Mouse (Mus musculus) granulocyte monocyte progenitor cell, adult 5-6 weeks (primary cell): ENCODE data around the gene Zbtb7a. TPM values are rescaled to one million over a fixed set of nuclear protein-coding genes. Genes with fewer than 3 reads are reported as not detected.

Source experiments
- ATAC-seq: replicated peaks from 2 replicates; pipeline ENCODE4 v1.8.0; 2016; ENCODE audit warnings: mild to moderate bottlenecking, moderate TSS enrichment, inconsistent platforms; ENCODE audit not compliant: poor library complexity, severe bottlenecking
- total RNA-seq, 2 experiments: library from RNA; stranded (forward) in 1 of 2; stranded (reverse) in 1 of 2; fragments of 200-712, 200-1000 nt in 1 of 2; fragments of >200 nt in 1 of 2; fragmentation: Nextera tagmentation in 1 of 2; gene quantifications; 2 replicates each; pipeline ENCODE4 v1.2.3; 2014 to 2017

The Zbtb7a gene
- total RNA-seq, 2 experiments from 2014 or later: 8.0 to 16.1 TPM

DNA sequence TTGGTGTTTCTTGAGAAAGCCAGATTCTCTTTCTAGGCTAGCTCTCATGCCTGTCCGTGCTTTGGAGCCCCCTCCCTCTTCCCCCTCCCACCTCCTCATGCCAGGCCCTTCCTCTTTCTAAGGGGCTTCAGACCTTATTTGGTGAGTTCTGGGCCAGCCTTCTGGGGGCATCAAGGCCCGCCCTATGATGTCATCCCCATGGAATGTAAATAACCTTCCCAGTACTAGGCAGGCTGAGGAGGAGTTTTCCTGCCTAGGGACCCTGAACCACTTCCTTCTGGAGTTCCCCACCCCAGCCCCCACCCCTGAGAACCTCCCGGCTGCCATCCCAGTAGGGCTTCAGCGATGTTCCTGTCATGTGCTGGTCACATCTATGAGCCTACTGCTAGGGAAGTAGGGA is 49.7 kb downstream of the Zbtb7a start:
- no peak for ATAC-seq

DNA sequence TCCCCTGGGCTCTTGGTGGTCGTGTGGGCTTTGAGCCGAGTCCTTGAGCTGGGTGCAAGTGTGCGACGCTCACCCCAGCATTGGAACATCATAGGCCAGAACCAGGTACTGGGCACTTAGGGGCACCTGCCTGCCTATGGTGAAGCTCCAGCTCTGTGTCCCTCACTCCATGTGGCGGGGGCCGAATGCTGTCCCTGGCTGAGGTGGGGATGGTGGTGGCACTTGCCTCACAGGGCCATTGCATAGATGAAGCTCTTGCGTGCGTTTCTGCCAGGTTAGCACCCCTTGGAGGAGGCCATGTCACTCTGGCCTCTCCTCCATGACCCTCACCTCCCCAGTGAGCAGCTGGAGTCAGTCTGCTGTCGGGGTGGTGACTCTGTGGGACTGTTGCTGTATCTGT is 52.1 kb downstream of the Zbtb7a start:
- ATAC-seq: no peak

DNA sequence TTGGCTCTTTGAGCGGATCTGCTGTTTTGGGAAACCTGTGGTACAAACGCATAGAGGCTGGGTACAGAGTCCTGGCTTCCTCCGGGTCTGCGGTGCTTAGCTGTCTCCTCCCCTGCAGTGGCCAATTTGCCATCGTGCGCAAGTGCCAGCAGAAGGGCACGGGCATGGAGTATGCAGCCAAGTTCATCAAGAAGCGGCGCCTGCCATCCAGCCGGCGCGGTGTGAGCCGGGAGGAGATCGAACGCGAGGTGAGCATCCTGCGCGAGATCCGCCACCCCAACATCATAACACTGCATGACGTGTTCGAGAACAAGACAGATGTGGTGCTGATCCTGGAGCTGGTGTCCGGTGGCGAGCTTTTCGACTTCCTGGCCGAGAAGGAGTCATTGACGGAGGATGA is 54.8 kb downstream of the Zbtb7a start:
- no peak for ATAC-seq

DNA sequence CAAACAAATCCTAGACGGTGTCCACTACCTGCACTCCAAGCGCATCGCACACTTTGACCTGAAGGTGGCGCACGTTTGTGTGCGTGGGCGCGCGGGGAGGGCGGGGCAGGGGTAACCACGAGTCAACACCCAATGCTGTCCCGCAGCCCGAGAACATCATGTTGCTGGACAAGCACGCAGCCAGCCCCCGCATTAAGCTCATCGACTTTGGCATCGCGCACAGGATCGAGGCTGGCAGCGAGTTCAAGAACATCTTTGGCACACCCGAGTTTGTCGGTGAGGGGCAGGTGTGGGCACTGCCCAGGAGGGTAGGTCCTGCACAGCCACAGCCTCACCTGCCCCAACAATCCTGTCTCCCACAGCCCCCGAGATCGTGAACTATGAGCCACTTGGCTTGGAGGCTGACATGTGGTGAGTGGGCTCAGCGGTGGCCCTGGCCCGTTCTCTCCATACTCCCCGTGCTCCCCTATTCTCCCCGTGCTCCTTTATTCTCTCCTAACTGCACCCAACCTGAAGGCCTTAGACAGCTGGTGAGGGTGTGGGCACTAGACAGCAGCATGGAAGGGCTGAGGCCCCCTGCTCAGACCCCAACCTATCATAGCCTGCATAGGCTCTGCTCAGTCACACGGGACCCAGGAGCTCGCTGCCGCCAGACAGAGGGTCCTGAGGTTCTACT is 55.4 kb downstream of the Zbtb7a start:
- ATAC-seq: 0 out of 2 replicates have a peak, but pooled peaks have one; percentile 5

DNA sequence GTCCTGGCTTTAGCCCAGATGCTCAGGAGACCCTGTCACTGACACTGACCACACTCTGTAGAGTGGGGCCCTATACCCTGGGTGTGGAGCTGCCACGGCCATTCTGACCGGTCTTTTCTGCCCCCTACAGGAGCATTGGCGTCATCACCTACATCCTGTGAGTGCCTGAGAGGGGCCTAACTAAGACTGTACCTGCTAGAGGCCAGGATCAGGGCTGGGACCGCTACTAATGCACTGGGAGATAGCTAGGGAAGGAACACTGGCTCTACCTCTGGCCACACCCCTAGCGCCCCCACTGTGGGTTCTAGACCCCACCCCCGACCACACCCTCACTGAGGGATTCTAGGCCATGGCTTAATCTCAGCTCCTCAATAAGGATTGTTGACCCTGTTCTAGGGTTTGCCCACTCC is 55.9 kb downstream of the Zbtb7a start:
- ATAC-seq: peak; percentile 6; the same call in 1 of the 2 replicates

DNA sequence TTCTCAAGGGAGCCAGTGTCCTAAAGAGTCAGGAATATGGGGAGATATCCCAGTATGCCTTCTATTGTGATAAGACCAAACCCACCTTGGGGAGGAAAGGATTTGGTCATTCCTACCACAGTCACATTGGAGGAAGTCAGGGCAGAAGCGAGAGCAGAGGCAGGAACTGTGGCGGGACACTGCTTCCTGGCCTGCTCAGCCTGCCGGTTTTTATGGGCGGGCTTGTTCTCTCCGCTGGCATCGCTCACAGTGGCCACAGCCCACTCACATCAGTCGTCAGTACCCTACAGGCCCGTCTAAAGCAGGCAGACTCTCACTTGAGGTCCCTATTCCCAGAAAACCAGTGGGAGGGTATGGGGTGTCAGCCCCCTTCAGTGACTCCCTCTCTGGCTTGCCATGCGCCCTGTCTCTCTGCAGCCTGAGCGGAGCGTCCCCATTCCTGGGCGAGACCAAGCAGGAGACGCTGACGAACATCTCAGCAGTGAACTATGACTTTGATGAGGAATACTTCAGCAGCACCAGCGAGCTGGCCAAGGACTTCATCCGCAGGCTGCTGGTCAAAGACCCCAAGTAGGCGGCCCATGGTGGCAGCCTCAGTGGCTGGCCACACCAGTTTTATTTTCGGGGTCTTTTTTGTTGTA is 56.4 kb downstream of the Zbtb7a start:
- peak; percentile 55 for ATAC-seq

DNA sequence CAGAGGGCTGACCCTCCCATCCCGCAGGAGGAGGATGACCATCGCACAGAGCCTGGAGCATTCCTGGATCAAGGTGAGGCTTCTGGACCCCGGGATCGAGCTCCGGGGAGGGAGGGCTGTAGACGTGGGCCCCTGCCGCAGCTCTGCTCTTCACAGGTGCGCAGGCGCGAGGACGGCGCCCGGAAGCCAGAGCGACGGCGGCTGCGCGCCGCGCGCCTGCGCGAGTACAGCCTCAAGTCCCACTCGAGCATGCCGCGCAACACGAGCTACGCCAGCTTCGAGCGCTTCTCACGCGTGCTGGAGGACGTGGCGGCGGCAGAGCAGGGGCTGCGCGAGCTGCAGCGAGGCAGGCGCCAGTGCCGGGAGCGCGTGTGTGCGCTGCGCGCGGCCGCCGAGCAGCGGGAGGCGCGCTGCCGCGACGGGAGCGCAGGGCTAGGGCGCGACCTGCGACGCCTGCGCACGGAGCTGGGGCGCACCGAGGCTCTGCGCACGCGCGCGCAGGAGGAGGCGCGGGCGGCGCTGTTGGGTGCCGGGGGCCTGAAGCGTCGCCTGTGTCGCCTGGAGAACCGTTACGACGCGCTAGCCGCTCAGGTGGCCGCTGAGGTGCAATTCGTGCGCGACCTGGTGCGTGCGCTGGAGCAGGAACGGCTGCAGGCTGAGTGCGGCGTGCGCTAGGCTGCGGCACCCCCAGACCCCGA is 57.4 kb downstream of the Zbtb7a start:
- peak; percentile 38 for ATAC-seq

DNA sequence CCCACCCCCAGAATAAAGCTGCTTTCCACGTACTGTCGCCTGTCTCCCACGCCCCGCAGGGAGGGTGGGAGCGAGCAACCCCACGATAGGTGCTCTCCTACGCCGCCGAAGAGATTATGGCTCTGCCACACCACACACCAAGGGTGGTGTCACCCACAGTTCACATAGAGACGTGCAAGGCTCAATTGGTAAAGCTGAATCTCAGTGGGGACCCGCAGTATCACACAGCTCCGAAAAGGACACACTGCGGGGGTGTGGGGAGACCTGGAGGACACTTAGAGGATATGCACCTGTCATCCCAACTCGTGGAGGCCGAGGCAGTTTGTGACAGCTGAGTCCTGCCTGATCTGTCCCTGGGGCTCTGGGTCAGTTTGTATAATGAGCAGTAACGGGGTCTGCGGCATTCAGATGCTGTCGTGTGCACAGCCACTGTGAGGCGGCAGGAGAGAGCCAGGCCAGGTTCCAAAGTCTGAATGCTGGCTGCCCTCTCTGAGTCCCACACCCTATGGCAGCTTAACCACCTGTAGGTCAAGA is 58.0 kb downstream of the Zbtb7a start:
- no peak for ATAC-seq

DNA sequence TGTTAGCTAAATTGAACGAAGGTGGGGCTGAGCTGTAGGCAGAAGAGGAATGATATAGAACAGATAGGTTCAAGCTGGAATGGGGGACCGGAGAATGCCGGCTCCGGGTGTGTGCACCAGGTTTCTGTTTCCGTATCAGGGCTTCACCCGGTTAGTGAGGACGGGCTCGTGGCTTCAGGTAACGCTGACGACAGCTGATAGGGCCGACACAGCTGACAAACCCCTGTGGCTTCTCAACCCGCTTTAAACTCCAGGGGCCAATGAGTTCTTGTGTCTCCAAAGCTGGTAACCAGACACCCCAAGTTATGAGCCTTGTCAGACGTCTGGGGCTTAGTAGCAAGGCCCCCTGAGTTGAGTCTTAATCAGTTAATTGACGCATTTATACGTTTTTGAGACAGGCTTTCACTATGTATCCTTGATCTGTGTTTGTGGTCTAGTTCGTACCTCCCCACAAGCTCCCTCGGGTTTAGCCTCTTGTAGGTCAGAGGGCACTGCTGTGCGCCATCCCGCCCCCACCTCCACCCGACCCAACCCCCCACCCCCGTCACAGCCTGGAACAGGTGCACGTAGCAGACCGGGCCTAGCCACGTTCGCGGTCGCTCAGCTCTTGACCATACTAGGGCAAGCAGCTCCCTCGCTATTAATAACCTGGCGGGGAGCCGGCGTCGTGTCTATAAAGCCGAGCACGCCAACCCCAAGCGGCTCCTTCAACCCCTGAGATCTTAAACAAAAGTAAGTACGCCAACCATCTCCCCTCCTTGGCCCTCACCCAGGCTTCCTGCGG is 59.2 kb downstream of the Zbtb7a start:
- ATAC-seq: no peak

DNA sequence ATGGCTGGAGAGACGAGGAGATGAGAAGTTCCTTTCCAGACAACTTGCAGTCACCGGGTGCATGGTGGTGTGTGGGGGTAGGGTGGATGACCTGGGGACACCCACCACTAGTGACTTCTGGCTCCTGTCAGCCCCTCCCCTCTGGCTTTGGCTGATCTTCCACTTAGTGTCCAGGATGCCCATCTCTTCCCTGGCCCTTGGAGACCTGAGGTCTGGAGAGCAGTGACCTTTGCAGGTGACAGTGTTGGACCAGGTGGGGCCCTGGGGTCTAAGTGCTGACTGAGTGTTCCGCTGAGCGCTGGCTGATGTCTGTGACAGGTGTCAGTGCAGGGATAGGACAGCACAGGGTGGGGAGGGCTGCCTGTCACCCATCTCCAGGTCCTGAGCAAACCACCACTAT is 60.3 kb downstream of the Zbtb7a start:
- ATAC-seq: no peak

DNA sequence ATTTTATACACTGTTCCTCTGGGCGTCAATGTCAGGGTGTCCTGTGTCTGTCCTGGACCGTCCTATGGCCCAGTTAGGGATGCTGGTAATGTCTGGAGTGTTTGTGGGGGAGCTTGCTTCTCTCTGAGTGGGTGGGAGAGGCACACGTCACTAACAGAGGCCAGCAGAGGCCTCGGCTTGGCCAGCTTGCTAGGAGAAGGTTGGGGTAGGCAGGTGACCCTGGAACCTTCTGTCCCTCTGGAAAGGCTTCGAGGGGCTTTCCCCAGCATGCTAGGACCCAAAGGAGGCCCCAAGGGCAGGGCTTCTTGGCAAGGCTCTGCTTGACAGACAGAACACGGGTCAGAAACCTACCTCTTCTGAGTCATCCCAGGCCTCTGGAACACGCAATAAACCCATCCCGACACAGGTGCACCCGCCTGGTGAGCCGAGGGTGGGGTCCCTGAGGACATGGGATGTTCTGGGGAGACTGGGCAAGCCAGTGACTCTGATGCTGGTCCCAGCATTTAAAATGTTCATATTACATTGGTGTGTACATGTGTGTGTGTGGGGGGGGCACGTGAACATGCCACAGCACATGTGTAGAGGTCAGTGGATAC is 61.5 kb downstream of the Zbtb7a start:
- ATAC-seq: no peak

DNA sequence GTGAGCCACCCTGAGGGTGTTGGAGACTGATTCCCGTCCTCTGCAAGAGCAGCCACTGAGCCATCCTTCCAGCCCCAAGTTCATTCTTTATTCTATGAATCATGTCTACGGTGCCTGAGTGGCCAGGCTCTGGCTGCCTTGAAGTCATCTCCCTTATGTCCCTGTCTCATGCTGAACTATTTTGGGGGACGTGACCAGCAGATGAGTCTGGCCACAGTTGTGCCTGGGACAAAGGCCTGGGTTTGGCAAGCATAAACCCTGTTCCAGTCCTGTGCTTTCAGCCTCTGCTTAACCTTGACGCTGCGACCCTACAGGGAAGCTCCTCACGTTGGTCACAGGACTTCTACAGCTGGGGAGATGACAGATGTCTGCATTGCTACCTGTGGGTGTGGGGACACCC is 62.3 kb downstream of the Zbtb7a start:
- no peak for ATAC-seq

DNA sequence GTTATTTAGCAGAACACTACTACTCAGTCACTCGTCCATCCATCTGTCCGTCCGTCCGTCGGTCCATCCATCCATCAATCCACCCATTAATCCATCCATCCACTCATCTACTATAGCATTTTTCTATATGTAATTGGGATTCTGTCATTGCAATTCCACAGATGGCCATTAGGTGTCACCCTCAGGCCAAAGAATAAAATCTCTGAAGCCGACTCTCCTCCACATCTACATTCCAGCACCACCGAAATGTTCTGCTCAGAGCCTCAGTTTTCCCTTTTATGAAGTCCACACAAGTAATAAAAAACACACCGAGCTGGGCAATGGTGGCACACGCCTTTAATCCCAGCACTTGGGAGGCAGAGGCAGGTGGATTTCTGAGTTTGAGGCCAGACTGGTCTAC is 63.2 kb downstream of the Zbtb7a start:
- ATAC-seq: peak; percentile 45

DNA sequence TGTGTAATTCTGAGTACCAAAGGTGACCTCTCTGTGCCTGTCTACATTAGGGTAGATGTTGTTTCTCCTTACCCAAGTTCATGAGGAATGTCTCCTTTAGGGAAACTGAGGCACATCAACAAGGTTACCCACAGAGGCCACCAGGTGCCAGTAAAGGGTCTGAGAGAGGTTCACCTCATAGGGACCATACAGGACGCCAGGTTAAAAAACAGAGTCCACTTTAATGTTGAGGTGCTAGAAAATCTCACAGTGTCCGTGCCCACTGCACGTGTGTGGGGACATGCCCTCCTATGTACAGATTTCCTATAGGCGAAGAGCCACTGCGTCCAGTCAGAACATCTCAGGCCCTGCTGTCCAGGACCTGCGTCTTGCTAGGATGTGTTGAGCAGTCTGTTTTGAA is 64.0 kb downstream of the Zbtb7a start:
- no peak for ATAC-seq

DNA sequence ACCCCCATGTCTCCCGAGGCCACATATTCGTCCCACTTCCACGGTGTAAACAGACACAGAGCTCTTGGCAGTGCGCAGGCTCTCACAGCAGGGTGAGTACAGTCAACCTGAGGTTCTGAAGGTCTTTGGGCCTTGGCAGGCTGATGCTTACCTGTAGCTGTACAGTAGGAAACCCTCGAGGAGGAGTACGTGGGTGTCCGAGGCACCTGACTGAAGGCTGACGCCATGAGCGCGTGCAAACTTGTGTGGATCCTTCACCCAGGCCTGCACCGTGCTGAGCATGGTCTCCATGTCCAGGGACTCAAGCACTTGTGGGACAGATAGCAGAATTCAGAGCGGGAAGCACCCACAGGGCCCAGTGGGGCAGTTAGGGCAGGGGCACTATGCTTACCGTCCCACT is 65.1 kb downstream of the Zbtb7a start:
- ATAC-seq: no peak

DNA sequence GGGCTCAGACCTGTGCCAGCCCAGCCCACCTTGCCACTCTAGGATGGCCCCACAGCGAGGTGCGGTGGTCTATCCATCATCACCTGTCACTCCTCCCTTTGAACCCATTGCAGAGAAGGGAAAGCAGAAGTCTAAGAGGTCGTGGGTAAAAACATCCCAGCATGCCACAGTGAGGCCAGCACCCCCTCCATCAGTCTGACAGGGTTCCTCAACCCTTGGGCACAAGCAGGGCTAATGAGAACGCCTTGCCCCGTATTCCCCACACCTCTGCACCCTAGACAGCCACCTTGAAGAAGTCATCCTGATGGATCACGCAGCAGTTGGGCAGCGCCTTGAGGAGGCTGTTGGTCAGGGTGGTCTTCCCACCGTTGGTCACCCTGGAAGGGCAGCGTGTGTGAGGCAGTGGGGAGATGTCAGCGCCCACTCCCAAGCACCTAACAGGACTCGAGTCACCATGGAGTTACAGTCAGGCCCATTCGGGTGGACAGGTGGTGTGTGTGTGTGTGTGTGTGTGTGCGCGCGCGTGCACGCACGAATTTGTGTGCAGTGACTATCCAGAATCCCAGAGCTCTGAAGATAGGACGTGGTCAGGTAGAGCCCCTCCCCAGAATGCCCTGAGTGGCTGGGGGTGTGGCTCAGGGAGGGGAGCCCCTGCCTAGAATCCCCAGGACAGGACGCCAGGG is 65.7 kb downstream of the Zbtb7a start:
- no peak for ATAC-seq

DNA sequence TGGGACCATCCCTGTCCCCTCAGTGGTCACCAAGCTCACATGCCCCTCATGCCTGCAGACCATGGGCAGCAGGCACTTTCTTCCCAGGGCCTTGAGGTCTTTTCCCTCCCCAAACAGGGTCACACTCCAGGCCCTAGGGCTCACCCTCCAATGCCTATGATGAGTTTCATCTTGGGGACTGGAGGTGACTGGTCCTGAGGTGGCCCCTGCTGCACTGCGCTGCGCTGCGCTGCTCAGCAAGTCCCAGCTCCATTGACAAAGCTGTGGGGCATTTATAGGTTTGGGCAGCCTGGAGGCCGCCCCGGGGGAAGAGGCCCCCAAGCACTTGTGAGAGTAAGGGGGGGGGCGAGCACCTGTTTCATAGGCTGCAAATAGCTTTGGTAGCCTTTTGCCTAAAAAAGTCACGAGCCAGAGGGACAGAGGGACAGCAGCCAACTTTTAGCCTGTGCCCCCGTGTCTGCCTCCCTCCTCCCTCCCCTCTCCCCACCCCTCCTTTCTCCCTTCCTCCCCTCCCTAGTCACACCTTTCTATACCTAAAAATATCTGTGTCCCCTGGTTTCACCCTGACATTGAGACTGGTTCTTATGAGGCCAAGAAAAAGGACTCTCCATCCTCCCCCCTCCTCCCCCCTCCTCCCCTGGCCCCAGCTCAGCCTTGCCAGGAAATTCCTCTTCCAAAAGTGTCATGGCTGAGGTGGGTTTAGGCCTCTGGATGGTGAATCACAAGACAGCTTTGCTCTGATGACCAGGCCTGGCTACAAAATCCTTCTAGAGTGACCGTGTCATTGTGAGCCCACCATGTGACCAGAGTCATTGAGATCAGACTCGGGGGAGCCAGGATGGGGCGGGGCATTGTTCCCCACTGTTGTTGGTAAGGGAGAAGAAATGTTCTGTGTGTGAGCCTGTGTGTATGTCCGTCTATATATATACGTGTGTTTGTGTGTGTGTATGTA is 67.1 kb downstream of the Zbtb7a start, which contains the start of gene Nmrk2:
Gene Nmrk2 (minus strand): TSS at position 245 of the 952 bp plus-strand sequence.
- ATAC-seq: no peak
